Mouse (Mus musculus): ENCODE data around the gene Gm28036. TPM values are rescaled to one million over a fixed set of nuclear protein-coding genes. Genes with fewer than 3 reads are reported as not detected.

Gene Gm28036
- total RNA-seq, 2 experiments from 2014 or later: 30.3 to 33.8 TPM

GRCm38 (mm10) chr2:156080391-156080790 lies 46.5 kb downstream of the Gm28036 start:
- no peak for DNase-seq

- no peak for DNase-seq
Measured at GRCm38 (mm10) chr2:156079674-156080073, 47.2 kb downstream of the Gm28036 start.

- no peak for DNase-seq
Measured at GRCm38 (mm10) chr2:156079183-156079560, 47.7 kb downstream of the Gm28036 start.

GRCm38 (mm10) chr2:156078421-156079182 lies 48.3 kb downstream of the Gm28036 start:
- no peak for DNase-seq

- no peak for DNase-seq
Measured at GRCm38 (mm10) chr2:156077461-156077860, 49.4 kb downstream of the Gm28036 start.

GRCm38 (mm10) chr2:156073725-156074124 lies 53.2 kb downstream of the Gm28036 start:
- peak; percentile 41 for DNase-seq

- no peak for DNase-seq
Measured at GRCm38 (mm10) chr2:156071236-156071635, 55.7 kb downstream of the Gm28036 start.

GRCm38 (mm10) chr2:156067916-156068315 lies 59.0 kb downstream of the Gm28036 start:
- DNase-seq: no peak

GRCm38 (mm10) chr2:156066126-156066525 lies 60.8 kb downstream of the Gm28036 start:
- DNase-seq: no peak

GRCm38 (mm10) chr2:156065099-156066041 lies 61.5 kb downstream of the Gm28036 start, which contains the start of gene Spag4:
TSS of gene Spag4 (plus strand) at chr2:156065175.
- DNase-seq: peak; percentile 80

GRCm38 (mm10) chr2:156052816-156053215 lies 74.1 kb downstream of the Gm28036 start, which contains the start of gene Fer1l4:
TSS of gene Fer1l4 (minus strand) at chr2:156052947.
- no peak for DNase-seq

GRCm38 (mm10) chr2:156047929-156048328 lies 79.0 kb downstream of the Gm28036 start:
- DNase-seq: no peak

- no peak for DNase-seq
Measured at GRCm38 (mm10) chr2:156042903-156043302, 84.0 kb downstream of the Gm28036 start.

GRCm38 (mm10) chr2:156039390-156039789 lies 87.5 kb downstream of the Gm28036 start:
- DNase-seq: no peak

- DNase-seq: no peak
Measured at GRCm38 (mm10) chr2:156025482-156025881, 101.4 kb downstream of the Gm28036 start.

Other genes with a start within 250 kb of the Gm28036 start
- 100 to 1,000 TPM; 149 to 164 TPM for gene Uqcc1, start 196.8 kb downstream of the Gm28036 start, total RNA-seq (2021)
- not detected for gene Gm15557, start 186.4 kb downstream of the Gm28036 start, total RNA-seq (2021)
- gene Gdf5, start 181.7 kb downstream of the Gm28036 start, total RNA-seq (2021): under 1 TPM in 1 of 2 experiments, not detected in 1; 0.12 TPM
- 10 to 100 TPM; 11.9 to 14.4 TPM for gene Cep250, start 170.6 kb downstream of the Gm28036 start, total RNA-seq (2021)
- gene 6430550D23Rik, start 119.1 kb downstream of the Gm28036 start, total RNA-seq (2021): under 1 TPM; 0.18 to 0.21 TPM
- gene Ergic3, start 119.0 kb downstream of the Gm28036 start, total RNA-seq (2021): 10 to 100 TPM; 86.5 to 91.5 TPM
- not detected for gene Fer1l4, start 74.1 kb downstream of the Gm28036 start, total RNA-seq (2021)
- 1 to 10 TPM in 1 of 2 experiments, under 1 TPM in 1; 0.79 to 1.5 TPM for gene Spag4, start 61.9 kb downstream of the Gm28036 start, total RNA-seq (2021)
- gene Cpne1, start 15.1 kb downstream of the Gm28036 start, total RNA-seq (2021): 10 to 100 TPM; 16.4 to 19.3 TPM
- 10 to 100 TPM; 40.2 to 43.6 TPM for gene Rbm12, start 15.1 kb downstream of the Gm28036 start, total RNA-seq (2021)
- gene Romo1, start 16.9 kb upstream of the Gm28036 start, total RNA-seq (2021): 100 to 1,000 TPM; 273 to 278 TPM
- gene Nfs1, start 17.1 kb upstream of the Gm28036 start, total RNA-seq (2021): 10 to 100 TPM; 51.5 to 51.9 TPM
- 100 to 1,000 TPM; 264 to 286 TPM for gene Rbm39, start 53.1 kb upstream of the Gm28036 start, total RNA-seq (2021)
- gene Phf20, start 69.4 kb upstream of the Gm28036 start, total RNA-seq (2021): 10 to 100 TPM; 20.5 to 21.3 TPM
- 1 to 10 TPM in 1 of 2 experiments, under 1 TPM in 1; 0.88 to 1.5 TPM for gene Cnbd2, start 185.2 kb upstream of the Gm28036 start, total RNA-seq (2021)
- gene Scand1, start 185.6 kb upstream of the Gm28036 start, total RNA-seq (2021): 10 to 100 TPM; 84.4 to 88.3 TPM

All from heart, postnatal 4 days (tissue).